8 mouse cellular contexts compared by ENCODE assay signal in the genomic region with DNA sequence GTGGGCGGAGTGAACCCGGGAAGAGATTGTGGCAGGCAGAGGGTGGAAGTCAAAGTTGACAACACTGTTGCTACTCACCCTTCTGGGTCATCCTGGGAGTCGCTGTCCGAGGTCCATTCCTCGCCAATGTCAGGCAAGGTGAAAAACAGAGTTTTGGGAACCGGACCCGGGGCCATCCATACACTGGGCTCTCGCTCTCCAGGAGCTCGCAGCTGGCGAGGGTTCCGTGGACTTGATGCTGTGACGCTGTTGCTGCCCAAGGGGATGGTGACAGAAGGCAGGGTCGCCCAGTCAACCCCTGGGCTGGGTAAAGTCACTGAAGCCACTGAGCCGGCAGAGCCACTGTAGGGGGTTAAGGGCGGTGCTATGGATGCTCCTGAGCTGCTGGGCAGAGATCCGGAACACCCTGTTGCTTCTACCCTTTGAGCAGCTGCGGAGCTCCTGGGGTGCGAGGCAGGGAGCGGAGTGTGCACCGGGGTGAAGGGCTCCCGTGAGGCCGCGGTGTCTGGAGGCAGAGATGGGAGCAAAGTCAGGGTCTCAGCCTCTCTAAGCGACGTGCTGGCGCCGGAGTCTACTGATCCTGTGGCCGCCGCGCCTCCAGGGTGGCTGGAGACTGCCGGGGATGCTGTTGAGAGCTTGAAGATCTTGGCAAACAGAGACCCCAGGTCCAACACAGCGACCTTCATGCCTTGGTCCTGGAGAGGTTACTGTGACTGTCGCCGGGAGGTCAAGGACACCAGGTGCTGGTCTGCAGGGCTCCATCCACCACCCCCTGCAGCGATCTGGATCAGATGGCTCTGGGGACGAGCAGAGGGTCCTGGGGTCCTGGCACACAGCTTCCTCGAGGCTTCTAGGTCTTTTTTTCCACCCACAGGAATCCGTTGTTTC. TPM values are rescaled to one million over a fixed set of nuclear protein-coding genes. Genes with fewer than 3 reads are reported as not detected.
A peak's percentile ranks its signal among the peaks of the same experiment; 100 is the strongest.
DNase-seq lines count a peak whose midpoint lies in the region; ATAC-seq and TF ChIP-seq lines count a peak whose summit lies in the region.

No protein-coding gene starts in this region.

- H3K36me3 ChIP-seq in lung, embryonic 15.5 days = no peaks in the 10 kb centered on the region
- no peaks in the 10 kb centered on the region for H3K36me3 ChIP-seq in forebrain, embryonic 11.5 days (ENCODE audit: control insufficient read depth, insufficient read depth, low read length)
- no peaks in the 10 kb centered on the region for H3K36me3 ChIP-seq in limb, embryonic 12.5 days
- no peaks in the 10 kb centered on the region for H3K36me3 ChIP-seq in small intestine, adult 2 months (ENCODE audit: control insufficient read depth, insufficient read depth, low read length)

- DNase-seq in lung, adult 2 months = no peak
- DNase-seq in forebrain, embryonic 11.5 days (ENCODE audit: low spot score) = peak; percentile 54
- no peak for DNase-seq in urinary bladder, postnatal 4 days (ENCODE audit: low spot score in 2 of 2)
- DNase-seq in right cerebral cortex, postnatal 4 days = no peak
- no peak for DNase-seq in gastrocnemius, adult 18-20 months (ENCODE audit: low spot score)

- no peaks in the 10 kb centered on the region for H3K9me3 ChIP-seq in lung, embryonic 15.5 days
- H3K9me3 ChIP-seq in forebrain, embryonic 11.5 days (ENCODE audit: control insufficient read depth, low read length) = no peaks in the 10 kb centered on the region
- H3K9me3 ChIP-seq in limb, embryonic 12.5 days = no peaks in the 10 kb centered on the region

- peaks cover 10% of the 10 kb centered on the region for H3K4me1 ChIP-seq in lung, embryonic 15.5 days
- H3K4me1 ChIP-seq in lung, adult 2 months (ENCODE audit: control insufficient read depth, insufficient read depth, low read length) = no peaks in the 10 kb centered on the region
- peaks cover 14% of the 10 kb centered on the region; the same call in 1 of the 2 replicates for H3K4me1 ChIP-seq in forebrain, embryonic 11.5 days (replicated peaks; ENCODE audit: control insufficient read depth, insufficient read depth, low read length)
- peaks cover 15% of the 10 kb centered on the region for H3K4me1 ChIP-seq in limb, embryonic 12.5 days (replicated peaks)
- peaks cover 7% of the 10 kb centered on the region for H3K4me1 ChIP-seq in small intestine, adult 2 months (ENCODE audit: control insufficient read depth, insufficient read depth, insufficient read length, low read length)

- no peak for TF ChIP-seq CTCF in lung, adult 2 months (IDR thresholded peaks at IDR 0.05; ENCODE audit: insufficient read depth, low read length)
- no peak for TF ChIP-seq CTCF in small intestine, adult 2 months (IDR thresholded peaks at IDR 0.05; ENCODE audit: extremely low read depth, insufficient read length, insufficient replicate concordance, low read depth, low read length)

- ATAC-seq in lung, embryonic 15.5 days (ENCODE audit: borderline replicate concordance, extremely low read depth, low FRiP score, low TSS enrichment) = 0 out of 2 replicates have a peak, but pooled peaks have one; percentile 27
- peak; percentile 65 for ATAC-seq in forebrain, embryonic 11.5 days (replicated peaks; ENCODE audit: low FRiP score)
- no peak for ATAC-seq in limb, embryonic 12.5 days (ENCODE audit: insufficient number of reproducible peaks, insufficient read depth, low FRiP score, low TSS enrichment, low read depth)

- H3K4me2 ChIP-seq in lung, embryonic 15.5 days = peak overlapping the region; percentile 64
- peak overlapping the region; percentile 92 for H3K4me2 ChIP-seq in forebrain, embryonic 11.5 days (ENCODE audit: low read depth, low read length, severe bottlenecking)
- H3K4me2 ChIP-seq in limb, embryonic 12.5 days = peak overlapping the region; percentile 88

- no peak overlapping the region for H3K27ac ChIP-seq in lung, embryonic 15.5 days
- no peak overlapping the region for H3K27ac ChIP-seq in forebrain, embryonic 11.5 days (ENCODE audit: low read depth, low read length)
- no peak overlapping the region for H3K27ac ChIP-seq in limb, embryonic 12.5 days
- no peak overlapping the region for H3K27ac ChIP-seq in small intestine, adult 2 months (ENCODE audit: insufficient read depth, low read depth, low read length)

- no peak for TF ChIP-seq POLR2A in lung, adult 2 months (IDR thresholded peaks at IDR 0.05; ENCODE audit: borderline replicate concordance, extremely low read depth, low read depth, low read length)
- TF ChIP-seq POLR2A in small intestine, adult 2 months (IDR thresholded peaks at IDR 0.05; ENCODE audit: low read depth, low read length) = no peak

- peak overlapping the region; percentile 31 for H3K4me3 ChIP-seq in lung, embryonic 15.5 days
- no peak overlapping the region for H3K4me3 ChIP-seq in lung, adult 2 months (replicated peaks; ENCODE audit: extremely low read depth, low read depth, low read length)
- peak overlapping the region; percentile 40 for H3K4me3 ChIP-seq in forebrain, embryonic 11.5 days (ENCODE audit: low read depth, low read length)
- peak overlapping the region; percentile 46 for H3K4me3 ChIP-seq in limb, embryonic 12.5 days (replicated peaks)
- H3K4me3 ChIP-seq in small intestine, adult 2 months (ENCODE audit: low read depth, low read length) = peak overlapping the region; percentile 32

- no peak overlapping the region for H3K9ac ChIP-seq in lung, embryonic 15.5 days
- peak overlapping the region; percentile 61 for H3K9ac ChIP-seq in forebrain, embryonic 11.5 days (ENCODE audit: low read length)
- H3K9ac ChIP-seq in limb, embryonic 12.5 days (replicated peaks) = peak overlapping the region; percentile 66

- H3K27me3 ChIP-seq in lung, embryonic 15.5 days = peaks cover 12% of the 10 kb centered on the region
- H3K27me3 ChIP-seq in forebrain, embryonic 11.5 days (ENCODE audit: control insufficient read depth, insufficient read depth, low read length) = no peaks in the 10 kb centered on the region
- peaks cover 18% of the 10 kb centered on the region for H3K27me3 ChIP-seq in limb, embryonic 12.5 days
- H3K27me3 ChIP-seq in small intestine, adult 2 months (ENCODE audit: control insufficient read depth, insufficient read depth, low read length) = peaks cover 14% of the 10 kb centered on the region

- WGBS in lung, embryonic 15.5 days = 2% methylated on average over 38 of the region's 38 CpGs
- WGBS in lung, adult 2 months = 4% methylated on average over 38 of the region's 38 CpGs
- WGBS in forebrain, embryonic 11.5 days = 1% methylated on average over 38 of the region's 38 CpGs
- WGBS in limb, embryonic 12.5 days = 2% methylated on average over 38 of the region's 38 CpGs
- 6% methylated on average over 38 of the region's 38 CpGs for WGBS in small intestine, adult 2 months

RNA-seq across cellular contexts. Expression of gene Fam149a, which starts 0.8 kb away (rescaled TPM):
- polyA plus RNA-seq in lung, embryonic 15.5 days (2015; fragmentation: Nextera tagmentation; extraction: Ambion mirVana) = 11.4 and 13.8 TPM in 2 replicates
- polyA plus RNA-seq in lung, adult 2 months (2012; rRNA removed) = 10.7 and 10.9 TPM in 2 replicates
- polyA plus RNA-seq in forebrain, embryonic 11.5 days (2014; fragmentation: Nextera tagmentation; extraction: Ambion mirVana) = 9.5 and 10.0 TPM in 2 replicates
- 12.0 and 13.0 TPM in 2 replicates for polyA plus RNA-seq in limb, embryonic 12.5 days (2016; fragmentation: Nextera tagmentation; extraction: Ambion mirVana)
- polyA plus RNA-seq in small intestine, adult 2 months (2012; rRNA removed) = 1.7 and 3.1 TPM in 2 replicates
- total RNA-seq in gastrocnemius, adult 18-20 months (2021) = 1 to 10 TPM; 1.7 to 2.1 TPM

RNA-seq across cellular contexts. Expression of gene Tlr3, which starts 29.6 kb away (rescaled TPM):
- polyA plus RNA-seq in lung, embryonic 15.5 days (2015; fragmentation: Nextera tagmentation; extraction: Ambion mirVana) = 2.3 and 3.5 TPM in 2 replicates
- polyA plus RNA-seq in lung, adult 2 months (2012; rRNA removed) = 5.3 and 6.8 TPM in 2 replicates
- polyA plus RNA-seq in forebrain, embryonic 11.5 days (2014; fragmentation: Nextera tagmentation; extraction: Ambion mirVana) = 0.86 and 1.3 TPM in 2 replicates
- 0.46 and 0.77 TPM in 2 replicates for polyA plus RNA-seq in limb, embryonic 12.5 days (2016; fragmentation: Nextera tagmentation; extraction: Ambion mirVana)
- polyA plus RNA-seq in small intestine, adult 2 months (2012; rRNA removed) = 1.6 and 3.5 TPM in 2 replicates
- total RNA-seq in gastrocnemius, adult 18-20 months (2021) = 1 to 10 TPM in 1 of 2 experiments, under 1 TPM in 1; 0.75 to 1.3 TPM

RNA-seq across cellular contexts. Expression of gene Cyp4v3, which starts 48.3 kb away (rescaled TPM):
- 1.0 and 1.3 TPM in 2 replicates for polyA plus RNA-seq in lung, embryonic 15.5 days (2015; fragmentation: Nextera tagmentation; extraction: Ambion mirVana)
- polyA plus RNA-seq in lung, adult 2 months (2012; rRNA removed) = 7.4 and 9.7 TPM in 2 replicates
- 0.69 and 1.6 TPM in 2 replicates for polyA plus RNA-seq in forebrain, embryonic 11.5 days (2014; fragmentation: Nextera tagmentation; extraction: Ambion mirVana)
- polyA plus RNA-seq in limb, embryonic 12.5 days (2016; fragmentation: Nextera tagmentation; extraction: Ambion mirVana) = 1.1 and 1.6 TPM in 2 replicates
- polyA plus RNA-seq in small intestine, adult 2 months (2012; rRNA removed) = 6.4 and 37.4 TPM in 2 replicates
- 1 to 10 TPM in 1 of 2 experiments, under 1 TPM in 1; 0.80 to 1.4 TPM for total RNA-seq in gastrocnemius, adult 18-20 months (2021)
